Comparison of ENCODE assay signal across 9 mouse cellular contexts in genomic region chr12:57534879-57535611, GRCm38 (mm10). TPM values are rescaled to one million over a fixed set of nuclear protein-coding genes. Genes with fewer than 3 reads are reported as not detected.
A peak's percentile ranks its signal among the peaks of the same experiment; 100 is the strongest.
DNase-seq lines count a peak whose midpoint lies in the region; ATAC-seq lines count a peak whose summit lies in the region.
"Had no signal": no experiment of that assay in that cellular context is flagged by ENCODE, and none has a peak within 500 bp of the region (broad histone marks: within the 10 kb centered on the region; RNA-seq: fewer than 3 reads in every experiment).

No protein-coding gene starts in this region.

- no peak overlapping the region; the same call in 1 of the 2 replicates for H3K4me2 ChIP-seq in forebrain, embryonic 15.5 days (replicated peaks)
- H3K4me2 ChIP-seq in liver, embryonic 12.5 days = peak overlapping the region; percentile 27
- peak overlapping the region; percentile 43 for H3K4me2 ChIP-seq in neural tube, embryonic 12.5 days (replicated peaks)

- peak; percentile 74 for ATAC-seq in forebrain, embryonic 15.5 days (replicated peaks)
- ATAC-seq in liver, embryonic 12.5 days = peak; percentile 74
- peak; percentile 37 for ATAC-seq in neural tube, embryonic 12.5 days (ENCODE audit: low FRiP score, low read depth)
- ATAC-seq in CD4-positive, CD25-positive, alpha-beta regulatory T cell, adult 4 months = no peak
- ATAC-seq: inflammation-experienced regulatory T-cells, adult 6 months had no signal

- no peaks in the 10 kb centered on the region for H3K36me3 ChIP-seq in heart, embryonic 10.5 days
- H3K36me3 ChIP-seq in forebrain, embryonic 15.5 days = no peaks in the 10 kb centered on the region
- no peaks in the 10 kb centered on the region for H3K36me3 ChIP-seq in liver, embryonic 12.5 days
- H3K36me3 ChIP-seq in neural tube, embryonic 12.5 days = no peaks in the 10 kb centered on the region

- H3K4me3 ChIP-seq in heart, embryonic 10.5 days = peak overlapping the region; percentile 30
- no peak overlapping the region for H3K4me3 ChIP-seq in forebrain, embryonic 15.5 days
- no peak overlapping the region; the same call in 1 of the 2 replicates for H3K4me3 ChIP-seq in liver, embryonic 12.5 days
- peak overlapping the region; percentile 18; the same call in 1 of the 2 replicates for H3K4me3 ChIP-seq in neural tube, embryonic 12.5 days

- 1% methylated on average over 32 of the region's 39 CpGs for WGBS in heart, embryonic 10.5 days
- WGBS in forebrain, embryonic 15.5 days = under 1% methylated on average over 32 of the region's 39 CpGs
- 6% methylated on average over 22 of the region's 39 CpGs for WGBS in liver, embryonic 12.5 days (ENCODE audit: insufficient replicate concordance)
- under 1% methylated on average over 39 of the region's 39 CpGs for WGBS in neural tube, embryonic 12.5 days

- H3K27me3 ChIP-seq in heart, embryonic 10.5 days (ENCODE audit: insufficient read depth, poor library complexity, severe bottlenecking) = peaks cover 85% of the 10 kb centered on the region
- peaks cover 79% of the 10 kb centered on the region for H3K27me3 ChIP-seq in forebrain, embryonic 15.5 days
- peaks cover 94% of the 10 kb centered on the region for H3K27me3 ChIP-seq in liver, embryonic 12.5 days (replicated peaks)
- H3K27me3 ChIP-seq in neural tube, embryonic 12.5 days (replicated peaks) = peaks cover 68% of the 10 kb centered on the region

- H3K9ac ChIP-seq in forebrain, embryonic 15.5 days (replicated peaks) = no peak overlapping the region
- H3K9ac ChIP-seq in liver, embryonic 12.5 days = no peak overlapping the region
- no peak overlapping the region for H3K9ac ChIP-seq in neural tube, embryonic 12.5 days

- H3K9me3 ChIP-seq in heart, embryonic 10.5 days = no peaks in the 10 kb centered on the region
- no peaks in the 10 kb centered on the region for H3K9me3 ChIP-seq in forebrain, embryonic 15.5 days
- no peaks in the 10 kb centered on the region for H3K9me3 ChIP-seq in liver, embryonic 12.5 days (replicated peaks)
- H3K9me3 ChIP-seq in neural tube, embryonic 12.5 days = no peaks in the 10 kb centered on the region

- no peak overlapping the region for H3K27ac ChIP-seq in heart, embryonic 10.5 days
- no peak overlapping the region for H3K27ac ChIP-seq in forebrain, embryonic 15.5 days (replicated peaks)
- no peak overlapping the region for H3K27ac ChIP-seq in liver, embryonic 12.5 days
- no peak overlapping the region for H3K27ac ChIP-seq in neural tube, embryonic 12.5 days

- peaks cover 9% of the 10 kb centered on the region; the same call in 1 of the 2 replicates for H3K4me1 ChIP-seq in heart, embryonic 10.5 days
- H3K4me1 ChIP-seq in forebrain, embryonic 15.5 days = peaks cover 24% of the 10 kb centered on the region
- H3K4me1 ChIP-seq in liver, embryonic 12.5 days = no peaks in the 10 kb centered on the region
- peaks cover 21% of the 10 kb centered on the region for H3K4me1 ChIP-seq in neural tube, embryonic 12.5 days

- peak; percentile 71 for DNase-seq in heart, embryonic 10.5 days (ENCODE audit: low spot score)
- no peak for DNase-seq in heart, adult 18-20 months
- DNase-seq in thymus, postnatal 10 days (ENCODE audit: low spot score in 2 of 2) = no peak
- no peak for DNase-seq in cerebellum, adult 8-10 months

RNA-seq across cellular contexts. Expression of gene Foxa1, which starts 11.7 kb away (rescaled TPM):
- polyA plus RNA-seq in heart, embryonic 10.5 days (2016; fragmentation: Nextera tagmentation; extraction: Ambion mirVana) = 0.09 and 0.77 TPM in 2 replicates
- total RNA-seq in heart, adult 18-20 months (2021) = under 1 TPM in 1 of 2 experiments, not detected in 1; 0.59 TPM
- polyA plus RNA-seq in forebrain, embryonic 15.5 days (2015; fragmentation: Nextera tagmentation; extraction: Ambion mirVana) = 0.10 and 0.20 TPM in 2 replicates
- polyA plus RNA-seq in liver, embryonic 12.5 days (2016; fragmentation: Nextera tagmentation; extraction: Ambion mirVana) = 2.4 and 2.6 TPM in 2 replicates
- 1.3 and 1.8 TPM in 2 replicates for polyA plus RNA-seq in neural tube, embryonic 12.5 days (2016; fragmentation: Nextera tagmentation; extraction: Ambion mirVana)
- polyA plus RNA-seq in CD4-positive, CD25-positive, alpha-beta regulatory T cell, adult 4 months (2017; shearing (Covaris generic)) = not detected
- polyA plus RNA-seq: inflammation-experienced regulatory T-cells, adult 6 months had no signal

RNA-seq across cellular contexts. Expression of gene Ttc6, which starts 28.9 kb away (rescaled TPM):
- 0.25 and 0.62 TPM in 2 replicates for polyA plus RNA-seq in heart, embryonic 10.5 days (2016; fragmentation: Nextera tagmentation; extraction: Ambion mirVana)
- total RNA-seq in heart, adult 18-20 months (2021) = under 1 TPM in 1 of 2 experiments, not detected in 1; 0.44 TPM
- 0.11 and 0.27 TPM in 2 replicates for polyA plus RNA-seq in forebrain, embryonic 15.5 days (2015; fragmentation: Nextera tagmentation; extraction: Ambion mirVana)
- 0.08 and 0.11 TPM in 2 replicates for polyA plus RNA-seq in liver, embryonic 12.5 days (2016; fragmentation: Nextera tagmentation; extraction: Ambion mirVana)
- polyA plus RNA-seq in neural tube, embryonic 12.5 days (2016; fragmentation: Nextera tagmentation; extraction: Ambion mirVana) = 0.50 and 0.77 TPM in 2 replicates
- not detected for polyA plus RNA-seq in CD4-positive, CD25-positive, alpha-beta regulatory T cell, adult 4 months (2017; shearing (Covaris generic))
- polyA plus RNA-seq: inflammation-experienced regulatory T-cells, adult 6 months had no signal

Comparison
In these comparisons a context has a peak if more than half of its experiments do, and no peak if none do; other contexts are left out.
1. H3K4me3 ChIP-seq: peak in heart, embryonic 10.5 days (single experiment) and neural tube, embryonic 12.5 days (single experiment); none in forebrain, embryonic 15.5 days (single experiment) and liver, embryonic 12.5 days (single experiment).